Mouse (Mus musculus) brain, embryonic 14.5 days (tissue): ENCODE results near the gene Gm21970.

ENCODE experiments used
- CTCF ChIP-seq: fragments of 200-500 bp; IDR thresholded peaks from 2 replicates; pipeline ENCODE4 v1.5.1; 2012; ENCODE audit warnings: inconsistent platforms, mild to moderate bottlenecking, moderate library complexity, borderline replicate concordance; ENCODE audit not compliant: insufficient read depth, insufficient read length; ENCODE audit errors: extremely low read depth
- POLR2A ChIP-seq: fragments of 200-500 bp; IDR thresholded peaks from 2 replicates; pipeline ENCODE4 v1.6.1; 2012; ENCODE audit warnings: mild to moderate bottlenecking, inconsistent platforms, borderline replicate concordance; ENCODE audit not compliant: poor library complexity, insufficient read depth, insufficient read length, severe bottlenecking; ENCODE audit errors: extremely low read depth

GRCm38 (mm10) chr16:91382261-91382790 lies 9.2 kb upstream of the Gm21970 start:
- TF ChIP-seq POLR2A (no peak), CTCF (no peak)
